Comparison of ENCODE assay signal across 8 mouse cellular contexts in genomic region chr1:184034741-184035181, GRCm38 (mm10). TPM values are rescaled to one million over a fixed set of nuclear protein-coding genes. Genes with fewer than 3 reads are reported as not detected.
DNase-seq lines count a peak whose midpoint lies in the region; ATAC-seq and TF ChIP-seq lines count a peak whose summit lies in the region.

No protein-coding gene starts in this region.

- no peak for TF ChIP-seq POLR2A in kidney, adult 2 months (IDR thresholded peaks at IDR 0.05; ENCODE audit: low read depth, low read length)

- no peaks in the 10 kb centered on the region for H3K36me3 ChIP-seq in forebrain, embryonic 15.5 days
- no peaks in the 10 kb centered on the region for H3K36me3 ChIP-seq in kidney, adult 2 months (ENCODE audit: control insufficient read depth, insufficient read depth, low read length)

- WGBS in forebrain, embryonic 15.5 days, result 0% methylated on average over 12 of the region's 12 CpGs
- WGBS in kidney, adult 2 months, result under 1% methylated on average over 12 of the region's 12 CpGs

- TF ChIP-seq CTCF in kidney, adult 2 months (conservative IDR thresholded peaks at IDR 0.05; ENCODE audit: insufficient read depth, insufficient read length, low read depth, low read length), result no peak

- H3K4me3 ChIP-seq in forebrain, embryonic 15.5 days, result peak overlapping the region; percentile 61
- H3K4me3 ChIP-seq in kidney, adult 2 months (ENCODE audit: insufficient read depth, low read depth, low read length), result peak overlapping the region; percentile 81

- peaks cover 30% of the 10 kb centered on the region for H3K4me1 ChIP-seq in forebrain, embryonic 15.5 days
- H3K4me1 ChIP-seq in kidney, adult 2 months (ENCODE audit: control insufficient read depth, insufficient read depth, low read length), result no peaks in the 10 kb centered on the region

- peak overlapping the region; percentile 74 for H3K4me2 ChIP-seq in forebrain, embryonic 15.5 days (replicated peaks)

- H3K27ac ChIP-seq in forebrain, embryonic 15.5 days (replicated peaks), result peak overlapping the region; percentile 66
- no peak overlapping the region for H3K27ac ChIP-seq in kidney, adult 2 months (ENCODE audit: insufficient read depth, low read depth, low read length)

- no peaks in the 10 kb centered on the region for H3K27me3 ChIP-seq in forebrain, embryonic 15.5 days
- H3K27me3 ChIP-seq in kidney, adult 2 months (replicated peaks; ENCODE audit: control insufficient read depth, insufficient read depth, low read length), result no peaks in the 10 kb centered on the region

- peak; percentile 51 for DNase-seq in adrenal gland, postnatal 14 days
- DNase-seq in adrenal gland, adult 18-20 months (ENCODE audit: low spot score in 2 of 2), result no peak
- DNase-seq in urinary bladder, postnatal 14 days (ENCODE audit: low spot score), result peak; percentile 13
- DNase-seq in urinary bladder, postnatal 25 days (ENCODE audit: low spot score), result no peak
- peak; percentile 25 for DNase-seq in kidney, adult 2 months
- DNase-seq in lung, postnatal 10 days, result peak; percentile 41
- peak; percentile 24 for DNase-seq in telencephalon, adult 2 months (ENCODE audit: low read depth, low spot score)

- H3K9me3 ChIP-seq in forebrain, embryonic 15.5 days, result no peaks in the 10 kb centered on the region

- H3K9ac ChIP-seq in forebrain, embryonic 15.5 days (replicated peaks), result peak overlapping the region; percentile 60

- ATAC-seq in forebrain, embryonic 15.5 days (replicated peaks), result peak; percentile 2; the same call in 1 of the 2 replicates

RNA-seq across cellular contexts. Expression of gene 1700056E22Rik, which starts 0.7 kb away (rescaled TPM):
- 5.4 and 5.7 TPM in 2 replicates for total RNA-seq in adrenal gland, postnatal 14 days (2021)
- total RNA-seq in adrenal gland, adult 18-20 months (2021), result 1 to 10 TPM; 1.7 to 3.6 TPM
- 0.65 and 0.78 TPM in 2 replicates for polyA plus RNA-seq in forebrain, embryonic 15.5 days (2015; fragmentation: Nextera tagmentation; extraction: Ambion mirVana)
- polyA plus RNA-seq in kidney, adult 2 months (2012; rRNA removed), result 0.63 and 0.91 TPM in 2 replicates

RNA-seq across cellular contexts. Expression of gene Dusp10, which starts 21.7 kb away (rescaled TPM):
- 19.0 and 19.6 TPM in 2 replicates for total RNA-seq in adrenal gland, postnatal 14 days (2021)
- total RNA-seq in adrenal gland, adult 18-20 months (2021), result 10 to 100 TPM; 10.7 to 38.7 TPM
- 5.1 and 6.3 TPM in 2 replicates for polyA plus RNA-seq in forebrain, embryonic 15.5 days (2015; fragmentation: Nextera tagmentation; extraction: Ambion mirVana)
- polyA plus RNA-seq in kidney, adult 2 months (2012; rRNA removed), result 3.7 and 5.3 TPM in 2 replicates

Comparison
In these comparisons a context has a peak if more than half of its experiments do, and no peak if none do; other contexts are left out.
1. DNase-seq: peak in adrenal gland, postnatal 14 days (single experiment), urinary bladder, postnatal 14 days (single experiment), kidney, adult 2 months (single experiment), lung, postnatal 10 days (single experiment) and telencephalon, adult 2 months (single experiment); none in adrenal gland, adult 18-20 months (0 of 2) and urinary bladder, postnatal 25 days (single experiment).